Mouse (Mus musculus) liver, adult 2 months (tissue): ENCODE measurements around the gene Lgals1. TPM values are rescaled to one million over a fixed set of nuclear protein-coding genes. Genes with fewer than 3 reads are reported as not detected.

Experiments
- DNase-seq: peaks from one replicate; pipeline ENCODE4 v3.0.0-alpha.2; 2011; ENCODE audit warnings: low read depth, low spot score; ENCODE audit errors: extremely low read depth
- H3K27ac ChIP-seq: fragments of 200-500 bp; replicated peaks from 2 replicates; pipeline ENCODE4 v1.5.1; 2012; ENCODE audit warnings: low read depth, mild to moderate bottlenecking, control low read depth, inconsistent platforms, low read length; ENCODE audit not compliant: insufficient read depth
- H3K27me3 ChIP-seq: fragments of 200-500 bp; 2 replicates; pipeline ENCODE4 v1.6.1; 2012; ENCODE audit warnings: mild to moderate bottlenecking, moderate library complexity, low read length, inconsistent platforms; ENCODE audit not compliant: control insufficient read depth, insufficient read depth
- H3K36me3 ChIP-seq: fragments of 200-500 bp; 2 replicates; pipeline ENCODE4 v1.6.1; 2012; ENCODE audit warnings: low read length, inconsistent platforms; ENCODE audit not compliant: control insufficient read depth, insufficient read depth
- H3K4me1 ChIP-seq: fragments of 200-500 bp; 2 replicates; pipeline ENCODE4 v1.6.1; 2011; ENCODE audit warnings: low read length; ENCODE audit not compliant: control insufficient read depth, insufficient read depth
- H3K4me3 ChIP-seq: fragments of 200-500 bp; 2 replicates; pipeline ENCODE4 v1.5.1; 2011; ENCODE audit warnings: low read depth, mild to moderate bottlenecking, control low read depth, low read length, moderate library complexity; ENCODE audit not compliant: insufficient read depth
- H3K79me2 ChIP-seq: fragments of 200-500 bp; 2 replicates; pipeline ENCODE4 v1.6.1; 2012; ENCODE audit warnings: inconsistent platforms, mild to moderate bottlenecking, low read length, moderate library complexity; ENCODE audit not compliant: control insufficient read depth, insufficient read depth
- H3K9ac ChIP-seq: fragments of 200-500 bp; 2 replicates; pipeline ENCODE4 v1.6.1; 2012; ENCODE audit warnings: low read depth, mild to moderate bottlenecking, control low read depth, inconsistent platforms, low read length
- CTCF ChIP-seq: fragments of 200-500 bp; IDR thresholded peaks from 2 replicates; pipeline ENCODE4 v1.5.1; 2011; ENCODE audit warnings: low read depth, low read length, control low read depth
- POLR2A ChIP-seq: fragments of 200-500 bp; IDR thresholded peaks from 2 replicates; pipeline ENCODE4 v1.6.1; 2011; ENCODE audit warnings: low read length, control low read depth; ENCODE audit not compliant: insufficient read depth; ENCODE audit errors: extremely low read depth
- WGBS: fragments of 180-500 bp; shearing (Covaris S2); methylation state at CpG from one replicate; pipeline ENCODE4 v1.1.7; 2018; 5-methylcytosine and 5-hydroxymethylcytosine counted together
- polyA plus RNA-seq: library from polyadenylated mRNA; depleted of rRNA; stranded (reverse); fragments of >200 nt; gene quantifications from 2 replicates; pipeline ENCODE4 v1.2.3, GENCODE M21; 2012
- total RNA-seq: library from RNA; depleted of rRNA; stranded (reverse); fragments of >200 nt; gene quantifications from 2 replicates; pipeline ENCODE4 v1.2.3, GENCODE M21; 2014

Gene Lgals1
- total and polyA plus RNA-seq, 2 experiments = 25.2 to 31.6 TPM

- no peak overlapping the region for H3K27ac ChIP-seq
- H3K4me3 ChIP-seq = no peak overlapping the region
- no peak overlapping the region for H3K9ac ChIP-seq
- no peak for TF ChIP-seq CTCF
- TF ChIP-seq POLR2A = no peak
- H3K79me2 ChIP-seq = no peaks in the 10 kb centered on the region; the same call in 1 of the 2 replicates
- no peak for DNase-seq
- no peaks in the 10 kb centered on the region for H3K36me3 ChIP-seq
- H3K4me1 ChIP-seq = peaks cover 4% of the 10 kb centered on the region; the same call in 1 of the 2 replicates
- WGBS = 95% methylated on average over 12 of the region's 12 CpGs
- H3K27me3 ChIP-seq = no peaks in the 10 kb centered on the region
Measured at GRCm38 (mm10) chr15:78936403-78936802, 9.9 kb downstream of the Lgals1 start.

DNA sequence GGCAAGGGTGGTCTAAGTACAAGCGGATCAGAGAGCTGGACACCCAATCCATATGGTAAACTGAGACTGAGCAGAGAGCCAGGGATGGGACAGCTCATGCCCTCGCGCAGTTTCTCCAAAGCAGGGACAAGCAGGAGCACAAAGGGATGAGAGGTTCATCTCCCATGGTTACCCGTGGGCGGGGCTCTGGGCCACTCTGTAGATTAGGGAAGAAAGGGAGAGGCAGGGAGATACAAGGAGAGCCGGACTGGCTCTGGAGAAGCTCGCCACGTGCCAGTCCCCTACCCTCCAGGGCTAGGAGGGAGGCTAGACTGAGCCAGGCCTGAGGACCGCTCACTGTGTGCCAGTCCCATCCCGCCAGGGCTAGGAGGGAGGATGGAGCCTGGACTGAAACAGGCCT lies 10.8 kb downstream of the Lgals1 start:
- 93% methylated on average over 10 of the region's 10 CpGs for WGBS
- Histone ChIP-seq H3K4me3 (no peak overlapping the region), H3K27me3 (no peaks in the 10 kb centered on the region), H3K4me1 (peaks cover 4% of the 10 kb centered on the region; the same call in 1 of the 2 replicates), H3K36me3 (no peaks in the 10 kb centered on the region), H3K79me2 (no peaks in the 10 kb centered on the region; the same call in 1 of the 2 replicates), H3K9ac (no peak overlapping the region), H3K27ac (no peak overlapping the region)
- no peak for TF ChIP-seq POLR2A
- no peak for TF ChIP-seq CTCF
- DNase-seq = no peak

DNA sequence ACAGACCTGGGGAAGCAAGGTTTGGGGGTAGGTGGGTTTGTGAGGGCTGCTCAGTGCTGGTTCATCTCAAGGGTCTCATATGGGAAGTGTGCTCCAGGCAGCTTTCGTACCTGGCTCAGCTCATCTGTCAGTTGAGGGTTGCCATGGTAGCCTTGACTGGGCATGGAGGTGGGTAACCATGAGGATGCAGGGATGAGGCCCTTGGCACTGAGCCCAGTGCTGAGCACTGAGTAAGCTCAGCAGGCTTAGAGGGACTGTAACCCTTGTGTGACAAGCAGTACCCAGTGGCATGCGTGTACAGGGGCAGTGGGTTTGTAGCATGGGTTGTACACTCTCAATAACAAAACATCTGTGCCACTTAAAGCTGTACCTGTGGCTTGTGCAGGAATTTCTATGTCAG lies 11.4 kb downstream of the Lgals1 start:
- no peaks in the 10 kb centered on the region for H3K27me3 ChIP-seq
- DNase-seq = no peak
- H3K79me2 ChIP-seq = no peaks in the 10 kb centered on the region; the same call in 1 of the 2 replicates
- H3K27ac ChIP-seq = no peak overlapping the region
- no peak overlapping the region for H3K9ac ChIP-seq
- H3K36me3 ChIP-seq = no peaks in the 10 kb centered on the region
- peaks cover 4% of the 10 kb centered on the region; the same call in 1 of the 2 replicates for H3K4me1 ChIP-seq
- H3K4me3 ChIP-seq = no peak overlapping the region
- 89% methylated on average over 2 of the region's 2 CpGs for WGBS
- no peak for TF ChIP-seq POLR2A
- TF ChIP-seq CTCF = no peak

DNA sequence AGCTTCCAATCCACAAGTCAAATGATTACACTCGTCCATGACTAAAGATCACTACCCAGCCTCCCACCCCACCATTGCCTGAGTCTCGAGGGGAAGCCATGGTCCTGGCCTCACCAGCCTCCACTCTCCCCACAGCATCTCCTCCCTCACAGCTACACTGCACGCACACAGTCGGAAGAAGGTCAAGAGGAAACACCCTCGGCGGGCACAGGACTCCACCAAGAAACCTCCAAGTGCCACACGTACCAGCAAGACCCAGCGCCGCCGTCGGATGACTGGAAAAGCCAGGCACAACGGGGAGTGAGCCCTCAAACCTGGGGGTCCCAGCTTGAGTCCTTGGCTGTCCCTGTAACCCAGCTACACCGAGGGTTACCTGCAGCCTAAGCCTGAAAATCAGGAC lies 13.8 kb downstream of the Lgals1 start:
- TF ChIP-seq CTCF = no peak
- no peak for TF ChIP-seq POLR2A
- DNase-seq = no peak
- 94% methylated on average over 13 of the region's 13 CpGs for WGBS
- no peak overlapping the region for H3K27ac ChIP-seq
- no peak overlapping the region for H3K9ac ChIP-seq
- no peak overlapping the region for H3K4me3 ChIP-seq
- no peaks in the 10 kb centered on the region for H3K36me3 ChIP-seq
- peaks cover 2% of the 10 kb centered on the region; the same call in 1 of the 2 replicates for H3K4me1 ChIP-seq
- H3K79me2 ChIP-seq = no peaks in the 10 kb centered on the region
- H3K27me3 ChIP-seq = no peaks in the 10 kb centered on the region

- DNase-seq = peak; percentile 74
- H3K4me1 ChIP-seq = no peaks in the 10 kb centered on the region
- no peaks in the 10 kb centered on the region for H3K79me2 ChIP-seq
- peak overlapping the region; percentile 41 for H3K4me3 ChIP-seq
- peak overlapping the region; percentile 17; the same call in 1 of the 2 replicates for H3K9ac ChIP-seq
- no peaks in the 10 kb centered on the region for H3K27me3 ChIP-seq
- 0 out of 2 replicates have a peak overlapping the region, but pooled peaks have one; percentile 3 for H3K27ac ChIP-seq
- TF ChIP-seq CTCF (peak; percentile 82), POLR2A (no peak)
- 4% methylated on average over 9 of the region's 9 CpGs for WGBS
- H3K36me3 ChIP-seq = no peaks in the 10 kb centered on the region
Measured at GRCm38 (mm10) chr15:78942663-78943062, 16.1 kb downstream of the Lgals1 start.

DNA sequence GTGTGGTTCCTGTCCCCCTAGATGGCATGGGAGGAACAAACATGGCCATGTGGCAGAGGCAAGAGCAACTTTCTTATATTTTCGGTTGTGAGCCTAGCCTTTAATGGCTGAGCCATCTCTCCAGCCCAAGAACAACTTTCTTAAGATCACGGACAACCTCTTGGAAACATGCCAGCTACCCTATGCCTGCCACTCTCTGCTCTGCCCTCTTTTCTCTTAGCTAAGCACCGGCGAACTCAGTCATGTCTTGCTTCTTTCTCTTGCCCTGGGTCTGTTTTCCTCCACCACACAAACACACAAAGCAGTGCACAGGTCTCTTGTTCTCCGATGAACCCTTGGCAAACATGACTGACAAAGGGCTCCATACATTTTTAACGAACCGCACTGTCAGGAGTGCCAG lies 19.7 kb downstream of the Lgals1 start:
- Histone ChIP-seq H3K27me3 (no peaks in the 10 kb centered on the region), H3K4me1 (no peaks in the 10 kb centered on the region), H3K4me3 (no peak overlapping the region), H3K79me2 (no peaks in the 10 kb centered on the region), H3K36me3 (no peaks in the 10 kb centered on the region), H3K27ac (no peak overlapping the region), H3K9ac (no peak overlapping the region)
- 80% methylated on average over 7 of the region's 7 CpGs for WGBS
- DNase-seq = no peak
- no peak for TF ChIP-seq POLR2A
- no peak for TF ChIP-seq CTCF
